Mouse (Mus musculus): ENCODE measurements around the gene Csmd2. TPM values are rescaled to one million over a fixed set of nuclear protein-coding genes. Genes with fewer than 3 reads are reported as not detected.

Gene Csmd2
- not detected for polyA plus RNA-seq (2017; shearing (Covaris generic))

DNA sequence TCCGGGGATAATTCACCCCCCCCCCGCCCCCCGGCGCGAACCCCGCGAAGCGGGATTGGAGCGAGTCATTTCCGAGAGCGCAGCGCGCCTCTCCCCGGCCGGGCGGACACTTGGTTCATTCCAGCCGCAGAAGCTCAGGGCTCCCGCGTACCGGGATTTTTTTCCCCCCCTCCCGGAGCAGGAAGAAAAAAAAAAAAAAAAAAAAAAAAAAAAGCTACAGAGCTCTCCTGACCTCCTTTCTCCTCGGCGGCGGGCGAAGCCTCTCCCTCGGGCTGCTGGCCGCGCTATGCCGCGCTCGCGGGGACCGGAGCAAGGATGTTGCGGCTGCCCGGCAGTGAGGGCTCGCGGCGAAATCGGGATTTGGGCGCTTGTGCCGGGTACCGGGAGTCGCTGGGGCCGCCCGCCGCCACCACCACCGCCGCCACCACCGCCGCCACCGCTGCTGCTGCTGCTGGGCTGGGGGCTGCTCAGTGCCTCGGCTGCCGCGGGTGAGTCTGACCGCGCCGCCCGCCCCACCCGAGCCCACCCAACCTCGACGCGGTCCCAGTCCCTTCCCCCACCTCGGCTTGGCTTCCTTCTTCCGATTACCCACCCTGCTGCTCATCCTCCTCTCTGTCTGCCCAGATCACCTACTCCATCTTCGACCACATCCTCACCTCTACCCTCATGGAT is at the start of gene Csmd2:
TSS of gene Csmd2 (plus strand) at position 74 of the 672 bp plus-strand sequence.

DNA sequence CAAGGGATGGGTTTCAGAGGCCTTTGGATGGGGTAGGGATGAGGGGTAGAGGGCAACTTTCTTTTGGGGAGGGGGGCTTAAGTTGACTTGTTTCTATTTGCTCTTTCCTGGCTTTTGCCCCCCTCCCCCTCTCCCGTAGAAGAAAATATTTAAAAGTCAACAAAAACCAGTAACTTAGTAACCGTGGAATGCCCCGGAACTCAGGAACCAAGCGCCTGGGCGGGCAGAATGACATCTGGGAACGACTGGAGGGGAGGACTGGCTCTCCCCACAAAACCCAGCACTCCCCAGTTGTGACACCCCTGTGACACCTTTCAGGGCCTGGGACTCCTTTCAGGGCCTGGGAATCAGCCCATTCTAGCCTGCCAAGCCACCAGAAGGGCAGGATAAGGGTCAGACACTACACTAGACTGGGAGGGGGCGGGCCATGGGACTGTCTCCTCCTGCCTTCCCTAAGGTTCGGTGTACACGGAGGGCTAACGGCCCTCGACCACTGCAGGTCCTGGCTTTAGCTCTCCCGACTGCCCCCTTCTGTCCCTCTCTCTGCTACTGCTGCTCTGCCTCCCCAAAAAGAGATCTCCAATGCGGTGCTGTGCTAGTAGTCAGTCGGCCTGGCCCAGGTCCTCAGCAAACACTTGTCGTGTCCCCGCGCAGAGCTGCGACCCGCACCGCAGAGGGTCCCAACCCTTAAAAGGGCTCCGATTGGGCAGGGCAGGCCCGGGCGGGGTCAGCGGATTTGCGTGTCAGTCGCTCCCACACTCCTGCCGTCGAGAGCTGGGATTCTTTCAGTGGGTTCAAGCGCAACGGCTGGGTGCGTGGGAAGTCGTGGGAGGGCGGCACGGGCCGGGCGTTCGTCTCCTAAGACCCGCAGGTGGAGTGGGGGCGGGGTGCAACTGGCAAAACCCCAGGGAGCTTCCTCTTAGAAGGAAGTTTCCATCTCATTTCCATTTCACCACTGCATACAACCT is 16.5 kb upstream of the Csmd2 start, which contains the start of gene CK137956:
TSS of gene CK137956 (minus strand) at position 51 of the 968 bp plus-strand sequence.

DNA sequence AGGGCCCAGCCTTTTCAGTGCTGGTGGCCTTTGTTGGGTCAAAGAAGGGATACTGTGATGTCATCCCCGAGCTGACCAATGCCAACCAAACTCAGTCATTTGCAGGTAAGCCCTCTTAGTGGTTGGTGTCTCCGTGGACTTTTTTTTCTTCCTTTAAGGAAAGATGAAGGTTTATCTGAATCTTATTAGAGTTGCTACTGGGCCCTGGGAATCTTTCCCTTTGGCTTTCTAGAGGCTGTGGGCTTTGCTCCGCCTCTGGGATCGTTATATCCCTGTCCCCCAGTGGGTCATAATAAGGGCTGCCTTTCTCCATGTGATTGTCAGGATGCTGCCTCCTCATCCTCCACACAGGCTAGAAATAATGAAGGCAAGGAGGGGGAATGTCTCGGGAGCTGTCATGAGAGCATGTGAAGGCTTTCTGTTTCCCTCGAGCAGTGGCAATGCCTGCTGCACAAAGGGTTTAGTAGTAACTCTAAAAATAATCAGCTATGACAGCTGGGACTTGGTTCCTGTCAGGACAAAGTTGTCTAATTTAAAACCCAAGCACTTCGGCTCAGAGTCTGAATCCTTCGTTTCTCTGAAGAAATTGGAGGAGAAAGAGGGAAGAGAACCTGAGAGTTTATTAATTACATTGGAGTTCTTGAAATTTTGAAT is 273.4 kb downstream of the Csmd2 start, which contains the start of gene Hmgb4:
TSS of gene Hmgb4 (minus strand) at position 51 of the 654 bp plus-strand sequence.

DNA sequence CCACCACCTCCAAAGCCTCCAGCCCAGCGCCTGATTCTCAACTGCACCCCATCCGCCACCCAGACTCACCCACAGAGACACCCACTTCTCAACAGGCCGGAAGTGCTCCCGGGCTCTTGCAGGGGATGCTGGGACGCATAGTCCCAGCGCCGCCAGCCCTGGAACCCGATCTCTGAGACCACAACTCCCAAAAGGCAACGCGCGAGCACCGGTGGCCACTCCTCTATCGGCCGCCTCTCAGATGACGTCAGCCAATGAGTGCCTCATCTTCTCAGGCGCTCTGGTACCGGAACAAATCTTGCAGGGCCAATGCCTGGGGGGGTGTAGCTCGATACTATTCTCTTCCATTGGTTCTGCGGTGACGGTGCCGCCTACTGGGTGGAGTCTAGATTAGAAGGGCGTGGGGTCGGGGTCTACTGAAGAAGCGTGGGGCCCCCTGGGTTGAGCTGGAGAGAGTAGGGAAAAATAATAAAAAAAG is 622.3 kb downstream of the Csmd2 start, which contains the start of gene Zscan20:
TSS of gene Zscan20 (minus strand) at position 174 of the 478 bp plus-strand sequence.

Other genes with a start within 250 kb of the Csmd2 start
- gene CK137956, start 16.9 kb upstream of the Csmd2 start, polyA plus RNA-seq (2017; shearing (Covaris generic)): not detected

All from CD4-positive, CD25-positive, alpha-beta regulatory T cell (primary cell).